Mouse (Mus musculus) monocyte, adult 2 months (primary cell): ENCODE measurements around the gene Racgap1.

Source experiments
- DNase-seq, 2 experiments: peaks; one replicate each; pipeline ENCODE4 v3.0.0; 2022; ENCODE audit warnings: low spot score in 2 of 2, low read depth in 1 of 2

Racgap1 gene

DNA sequence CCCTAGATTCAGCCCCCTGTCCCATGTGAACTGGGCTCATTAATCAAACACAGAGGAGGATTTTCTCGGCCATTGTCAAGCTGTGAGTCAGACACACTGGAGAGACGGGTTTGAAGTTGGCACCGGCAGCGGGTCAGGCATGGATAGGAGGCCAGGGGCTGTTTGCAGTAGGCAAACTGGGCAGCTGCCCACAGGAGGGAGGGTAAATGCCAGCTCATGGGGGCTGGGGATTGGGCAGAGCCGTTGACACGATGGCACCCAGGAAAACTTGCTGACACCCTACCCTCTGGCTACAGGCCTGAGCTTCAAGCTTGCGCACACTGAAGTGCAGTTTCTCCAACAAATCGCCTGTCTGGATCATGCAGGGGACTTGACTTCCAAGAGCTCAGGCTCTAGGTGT lies 59.3 kb downstream of the Racgap1 start:
- no peak for DNase-seq

- DNase-seq, result no peak
Observed at GRCm38 (mm10) chr15:99590429-99591084, 60.9 kb downstream of the Racgap1 start, which contains the start of gene Aqp5. Gene Aqp5 (plus strand): TSS chr15:99590782.

DNA sequence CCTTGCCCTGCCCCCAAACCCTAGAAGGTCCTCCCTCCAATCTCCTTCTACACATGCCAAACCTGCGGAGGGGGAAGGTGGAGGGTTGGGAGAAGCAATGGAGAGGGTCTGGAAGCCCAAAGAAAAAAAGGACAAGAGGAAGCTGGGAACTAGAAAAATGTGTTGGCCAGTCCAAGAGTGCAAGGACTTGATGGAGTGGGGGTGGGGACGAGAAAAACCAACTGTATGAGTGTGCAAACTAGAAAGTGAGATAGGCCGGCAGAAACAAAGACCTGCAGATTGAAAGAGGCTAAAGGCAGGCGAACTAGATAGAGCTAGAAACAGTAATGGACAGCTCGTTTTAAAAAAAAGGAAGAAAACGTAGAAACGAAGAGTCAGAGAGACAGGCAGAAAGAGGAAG lies 61.8 kb downstream of the Racgap1 start:
- no peak for DNase-seq

GRCm38 (mm10) chr15:99589237-99589636 lies 62.2 kb downstream of the Racgap1 start:
- DNase-seq, result no peak

- no peak for DNase-seq
Observed at GRCm38 (mm10) chr15:99586525-99586924, 64.9 kb downstream of the Racgap1 start.

GRCm38 (mm10) chr15:99585741-99586140 lies 65.7 kb downstream of the Racgap1 start:
- no peak for DNase-seq

DNA sequence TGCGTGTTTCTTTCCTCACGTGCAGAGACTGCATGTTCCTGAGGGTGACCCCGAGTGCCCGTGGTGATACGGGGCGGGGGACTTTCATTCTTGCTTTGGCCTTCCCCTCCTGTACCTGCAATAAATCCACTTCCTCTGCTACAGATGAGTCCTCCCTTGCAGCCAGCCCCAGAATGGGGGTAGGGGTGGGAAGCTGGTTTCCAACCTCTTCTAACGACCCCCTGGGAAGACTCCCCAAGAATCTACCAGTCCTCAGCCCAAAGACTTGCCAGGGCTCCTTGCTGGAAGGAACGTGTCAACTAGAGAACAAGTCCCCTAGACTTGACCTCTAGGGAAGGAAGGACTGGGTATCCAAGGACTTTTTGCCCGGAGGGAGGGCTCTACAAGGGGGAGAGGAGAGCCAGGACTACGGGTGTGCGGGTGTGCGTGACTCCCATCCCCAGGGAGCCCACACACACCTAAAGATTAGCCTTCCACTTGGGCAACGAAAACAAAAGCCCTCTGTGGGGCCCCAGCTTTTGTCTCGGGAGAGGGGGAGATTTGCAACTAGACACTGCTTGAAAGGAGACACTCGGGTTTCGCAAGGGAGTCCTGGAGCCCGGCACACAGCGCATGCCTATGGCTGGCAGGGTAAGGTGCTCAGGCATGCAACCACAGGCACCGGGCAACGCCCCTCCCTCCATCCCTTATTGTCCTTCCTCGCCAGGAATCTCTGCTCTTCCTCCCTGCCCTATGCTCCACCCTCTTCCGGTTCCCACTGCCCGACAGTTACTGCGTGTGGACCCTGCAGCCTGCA lies 66.9 kb downstream of the Racgap1 start:
- DNase-seq, result no peak

GRCm38 (mm10) chr15:99583463-99584344 lies 67.8 kb downstream of the Racgap1 start:
- DNase-seq, result no peak

DNA sequence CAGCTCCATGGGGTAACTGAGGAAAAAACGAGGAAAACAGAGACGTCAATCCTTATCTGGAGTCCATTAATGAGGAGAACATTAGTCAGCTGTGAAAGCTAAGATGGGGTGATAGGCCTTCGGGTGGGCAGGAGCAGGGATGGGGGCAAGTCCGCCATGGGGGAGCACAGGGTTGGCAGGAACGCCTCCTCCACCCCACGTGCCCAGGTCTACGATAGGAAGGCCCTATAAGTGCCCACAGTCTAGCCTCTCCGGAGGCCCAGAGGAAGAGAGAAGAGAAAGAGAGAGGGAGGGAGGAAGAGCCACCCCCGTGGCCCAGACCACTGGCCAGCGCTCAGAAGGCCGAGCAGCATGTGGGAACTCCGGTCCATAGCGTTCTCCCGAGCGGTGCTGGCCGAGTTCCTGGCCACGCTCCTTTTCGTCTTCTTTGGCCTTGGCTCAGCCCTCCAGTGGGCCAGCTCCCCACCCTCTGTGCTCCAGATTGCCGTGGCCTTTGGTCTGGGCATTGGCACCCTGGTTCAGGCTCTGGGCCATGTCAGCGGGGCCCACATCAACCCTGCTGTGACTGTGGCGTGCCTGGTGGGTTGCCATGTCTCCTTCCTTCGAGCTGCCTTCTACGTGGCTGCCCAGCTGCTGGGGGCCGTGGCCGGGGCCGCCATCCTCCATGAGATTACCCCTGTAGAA lies 72.5 kb downstream of the Racgap1 start, which contains the start of gene Aqp2:
Gene Aqp2 (plus strand): TSS at position 254 of the 684 bp plus-strand sequence.
- no peak for DNase-seq
